Mouse (Mus musculus) liver, postnatal 0 days (tissue): Measurements from ENCODE around the gene Aff4.
"Not testable (repeated sequence)": the region's sequence is repeated elsewhere in the genome, so short reads cannot be mapped to it uniquely, and the experiment has no call there.

Experiments
- CTCF ChIP-seq: sonication (generic); IDR thresholded peaks from 2 replicates; pipeline ENCODE4 v1.5.1; 2016; ENCODE audit warnings: antibody characterized with exemption, low read depth
- EP300 ChIP-seq: IDR thresholded peaks from 2 replicates; pipeline ENCODE4 v1.6.1; 2016; ENCODE audit warnings: antibody characterized with exemption, low read depth, mild to moderate bottlenecking

DNA sequence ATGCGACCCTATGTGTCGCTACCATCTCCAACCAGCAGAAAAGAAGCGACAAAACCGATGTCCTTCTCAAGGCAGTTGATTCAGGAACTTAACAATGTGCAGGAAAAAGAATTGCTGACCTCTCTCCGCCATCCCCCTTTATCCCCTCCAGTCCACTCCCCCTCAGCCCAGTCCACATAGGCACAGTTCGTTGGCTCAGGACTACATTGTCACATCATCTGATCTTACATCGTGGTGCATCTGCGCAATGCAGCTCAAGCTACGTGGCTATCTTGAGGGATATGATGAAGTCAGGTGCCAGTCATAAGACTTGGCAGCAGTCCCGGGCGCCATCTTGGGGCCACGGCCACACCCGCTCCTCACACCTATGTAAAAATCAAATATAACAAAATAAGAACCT, 30.8 kb upstream of the Aff4 start:
- TF ChIP-seq EP300, CTCF: not testable (repeated sequence)
